Mouse (Mus musculus): ENCODE measurements around the gene Trim67.

Gene Trim67

GRCm38 (mm10) chr8:124792708-124793107 lies at the start of gene Trim67:
Trim67 (plus strand) TSS chr8:124793092.
- in situ Hi-C loops (cut with MseI, MboI), result no loop called here

GRCm38 (mm10) chr8:124746661-124747060 lies 46.2 kb upstream of the Trim67 start:
- in situ Hi-C loops (cut with MseI, MboI), result no loop called here

- in situ Hi-C loops (cut with MseI, MboI), result no loop called here
Observed at GRCm38 (mm10) chr8:124751191-124751590, 41.7 kb upstream of the Trim67 start.

GRCm38 (mm10) chr8:124751709-124752173 lies 41.2 kb upstream of the Trim67 start, which contains the start of gene Fam89a:
Fam89a (minus strand) TSS chr8:124751832.
- in situ Hi-C loops (cut with MseI, MboI), result no loop called here

DNA sequence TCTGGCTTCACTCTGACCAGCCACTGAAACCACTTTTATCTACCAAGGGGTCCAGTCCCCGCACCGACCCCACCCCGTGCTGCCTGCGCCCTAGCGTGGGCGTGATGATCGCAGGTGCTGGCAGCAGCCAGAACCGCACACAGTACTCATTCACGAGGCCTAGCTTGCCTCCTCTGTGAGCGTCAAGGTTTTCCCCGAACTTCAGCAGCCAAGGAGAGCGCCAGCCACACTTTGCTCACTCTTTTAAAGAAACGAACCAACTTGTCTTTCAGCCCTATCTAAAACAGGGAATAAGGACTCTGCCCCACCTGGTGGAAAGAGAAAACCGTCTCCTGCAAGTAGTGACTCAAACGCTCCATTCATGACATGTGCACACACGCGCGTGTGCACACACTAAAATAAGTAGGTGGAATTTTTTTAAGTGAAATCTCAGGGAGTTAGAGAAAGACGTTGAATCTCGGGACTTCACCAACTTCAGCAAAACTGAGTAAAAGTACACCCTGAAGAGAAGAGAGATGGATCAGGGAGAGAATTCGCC lies 40.5 kb upstream of the Trim67 start:
- in situ Hi-C loops (cut with MseI, MboI), result no loop called here

DNA sequence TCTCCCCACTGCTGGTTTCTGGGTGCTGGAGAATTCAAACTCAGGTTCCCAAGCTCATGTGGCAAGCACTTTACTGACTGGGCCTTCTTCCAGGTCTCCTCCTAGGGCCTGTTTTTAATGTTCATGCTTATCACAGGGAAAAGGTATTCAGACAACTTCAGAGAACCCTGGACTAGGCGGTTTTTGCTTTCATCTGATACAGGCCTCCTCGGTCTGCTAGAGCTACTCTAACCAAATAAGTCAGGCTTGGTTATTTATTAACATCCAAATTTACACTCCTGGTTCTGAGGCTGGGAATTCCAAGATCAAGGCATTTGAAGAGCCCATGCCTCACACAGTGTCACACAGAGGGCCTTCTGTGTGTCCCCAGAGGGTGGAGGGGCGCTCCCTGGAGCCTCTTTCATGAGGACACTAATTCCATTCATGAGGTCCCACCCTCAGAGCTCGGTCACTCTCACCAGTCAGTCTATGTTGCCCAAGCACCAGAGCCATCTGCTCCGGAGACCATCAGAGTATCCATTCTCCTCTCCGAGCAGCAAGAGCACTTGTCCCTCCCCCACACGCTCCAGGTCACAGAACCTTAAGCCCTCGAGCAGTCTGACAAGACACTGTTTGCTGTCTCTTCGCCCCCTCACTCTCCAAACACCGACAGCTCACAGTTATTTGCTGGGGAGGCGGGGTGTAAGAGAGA lies 38.6 kb upstream of the Trim67 start:
- in situ Hi-C loops (cut with MseI, MboI), result no loop called here

GRCm38 (mm10) chr8:124754792-124755190 lies 38.1 kb upstream of the Trim67 start:
- in situ Hi-C loops (cut with MseI, MboI), result no loop called here

- in situ Hi-C loops (cut with MseI, MboI), result no loop called here
Observed at GRCm38 (mm10) chr8:124755481-124755880, 37.4 kb upstream of the Trim67 start.

DNA sequence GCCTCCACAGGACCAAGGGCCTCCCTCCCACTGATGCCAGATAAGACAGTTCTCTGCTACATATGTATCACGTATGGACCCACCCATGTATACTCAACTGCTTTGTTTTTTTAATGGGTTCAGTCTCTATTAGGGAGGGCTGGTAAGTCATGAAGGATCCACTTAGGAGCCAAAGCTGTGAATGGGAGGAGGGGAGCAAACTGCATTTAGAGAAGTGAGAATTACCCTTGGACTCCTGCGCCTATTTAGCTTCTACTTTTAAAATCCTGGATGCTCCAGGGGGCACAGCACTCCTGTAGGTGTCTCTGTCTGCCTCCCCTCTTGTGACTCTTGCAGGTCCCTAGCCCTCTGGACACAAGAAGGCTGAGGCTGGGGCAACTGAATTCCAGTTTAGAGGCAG lies 36.7 kb upstream of the Trim67 start:
- in situ Hi-C loops (cut with MseI, MboI), result no loop called here

DNA sequence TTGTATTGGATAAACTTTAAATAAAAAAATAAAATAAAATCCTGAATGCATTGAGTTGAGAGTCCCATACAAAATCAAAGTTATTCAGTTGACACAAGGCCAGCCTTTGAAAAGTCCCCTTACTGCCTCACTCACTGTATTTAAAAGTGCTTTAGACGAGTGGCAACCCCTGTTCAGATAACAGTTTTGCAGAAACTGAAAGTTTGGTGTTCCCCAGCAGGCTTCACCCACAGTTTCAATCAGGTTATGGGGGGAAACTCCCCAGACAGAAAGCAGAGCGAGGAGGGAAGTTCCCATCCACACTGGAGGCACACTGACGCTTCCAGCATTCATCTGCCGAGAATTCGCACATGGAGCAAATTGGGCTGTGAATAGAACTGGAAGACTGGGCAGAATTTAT lies 36.3 kb upstream of the Trim67 start:
- in situ Hi-C loops (cut with MseI, MboI), result no loop called here

DNA sequence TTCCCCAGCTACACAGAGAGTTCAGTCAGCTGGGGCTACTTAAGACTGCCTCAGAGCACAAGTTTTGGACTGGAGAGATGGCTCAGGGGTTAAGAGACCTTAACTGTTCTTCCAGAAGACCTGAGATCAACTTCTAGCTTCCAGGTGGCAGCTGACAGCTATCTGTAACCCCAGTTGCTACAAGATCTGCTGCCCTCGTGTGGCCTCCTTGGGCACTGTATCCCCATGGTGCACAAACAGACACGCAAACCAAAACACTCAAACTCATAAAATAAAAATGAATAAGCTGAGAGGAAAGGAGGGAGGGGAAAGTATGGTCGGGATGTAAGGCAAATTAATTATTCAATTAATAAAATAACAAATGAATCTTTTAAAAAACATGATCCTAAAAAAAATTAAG lies 34.3 kb upstream of the Trim67 start:
- in situ Hi-C loops (cut with MseI, MboI), result no loop called here

DNA sequence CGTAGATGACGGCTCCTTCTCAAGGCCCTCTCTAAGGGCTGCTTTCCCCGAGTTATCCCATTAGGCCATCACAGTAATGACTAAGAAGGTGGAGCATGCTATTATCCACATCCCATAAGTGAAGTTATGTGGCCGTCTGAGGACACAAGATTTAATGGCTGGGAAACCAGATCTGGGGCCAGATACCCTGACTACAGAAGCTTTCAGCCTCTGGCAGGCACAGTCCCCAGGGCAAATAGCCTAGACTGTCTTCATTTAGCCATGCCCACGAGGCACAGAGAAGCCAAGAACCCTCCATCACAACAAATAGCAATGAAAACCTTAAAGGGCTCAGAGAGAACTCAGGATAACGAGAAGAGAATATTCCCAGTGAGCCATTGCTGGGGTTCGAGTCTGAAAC lies 29.8 kb upstream of the Trim67 start:
- in situ Hi-C loops (cut with MseI, MboI), result no loop called here

GRCm38 (mm10) chr8:124772389-124772788 lies 20.5 kb upstream of the Trim67 start:
- in situ Hi-C loops (cut with MseI, MboI), result no loop called here

DNA sequence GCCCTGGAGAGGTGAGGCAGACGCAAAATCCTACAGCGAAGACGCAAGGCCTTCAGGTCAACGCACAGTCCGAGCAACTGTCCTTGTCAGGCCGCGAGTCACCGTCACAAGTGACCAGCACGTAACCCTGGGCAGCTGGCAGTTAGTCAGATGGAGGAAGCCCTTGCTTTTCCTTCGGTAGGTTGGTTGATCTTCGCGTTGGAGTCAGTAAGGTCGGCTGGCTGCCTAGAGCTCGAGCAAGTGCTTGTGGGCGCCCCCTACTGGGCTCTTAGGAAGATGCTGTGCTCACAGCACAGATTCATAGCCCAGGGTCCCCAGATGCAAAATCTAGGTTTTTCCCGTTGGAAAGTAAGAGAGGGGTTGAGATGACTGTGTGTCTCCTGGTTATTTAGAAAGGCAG lies 17.2 kb upstream of the Trim67 start:
- in situ Hi-C loops (cut with MseI, MboI), result no loop called here

GRCm38 (mm10) chr8:124780236-124780635 lies 12.7 kb upstream of the Trim67 start:
- in situ Hi-C loops (cut with MseI, MboI), result no loop called here

GRCm38 (mm10) chr8:124782431-124782830 lies 10.5 kb upstream of the Trim67 start:
- in situ Hi-C loops (cut with MseI, MboI), result no loop called here

GRCm38 (mm10) chr8:124783228-124783627 lies 9.7 kb upstream of the Trim67 start:
- in situ Hi-C loops (cut with MseI, MboI), result no loop called here

DNA sequence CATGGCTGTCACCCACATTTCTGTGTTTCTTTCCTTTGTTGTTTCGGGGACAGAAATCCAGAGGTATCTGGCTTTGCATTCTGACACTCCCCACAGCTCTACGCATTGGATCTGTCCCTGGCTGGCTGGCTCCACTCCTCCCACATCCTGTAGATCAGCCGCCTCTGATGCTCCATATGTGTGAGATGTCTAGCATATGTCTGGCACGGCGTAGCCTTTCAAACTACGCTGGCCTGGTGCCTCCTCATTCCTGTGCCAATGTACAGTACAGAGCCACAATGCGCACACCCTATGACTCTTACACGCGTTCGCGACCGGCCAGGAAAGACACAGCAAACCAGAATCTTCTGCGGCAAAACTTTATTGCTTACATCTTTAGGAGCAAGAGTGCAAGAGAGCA lies 8.3 kb upstream of the Trim67 start:
- in situ Hi-C loops (cut with MseI, MboI), result no loop called here

- in situ Hi-C loops (cut with MseI, MboI), result no loop called here
Observed at GRCm38 (mm10) chr8:124790676-124791075, 2.2 kb upstream of the Trim67 start.

- in situ Hi-C loops (cut with MseI, MboI), result no loop called here
Observed at GRCm38 (mm10) chr8:124791751-124792150, 1.1 kb upstream of the Trim67 start.

GRCm38 (mm10) chr8:124792186-124792585 lies 706 bp upstream of the Trim67 start:
- in situ Hi-C loops (cut with MseI, MboI), result no loop called here

DNA sequence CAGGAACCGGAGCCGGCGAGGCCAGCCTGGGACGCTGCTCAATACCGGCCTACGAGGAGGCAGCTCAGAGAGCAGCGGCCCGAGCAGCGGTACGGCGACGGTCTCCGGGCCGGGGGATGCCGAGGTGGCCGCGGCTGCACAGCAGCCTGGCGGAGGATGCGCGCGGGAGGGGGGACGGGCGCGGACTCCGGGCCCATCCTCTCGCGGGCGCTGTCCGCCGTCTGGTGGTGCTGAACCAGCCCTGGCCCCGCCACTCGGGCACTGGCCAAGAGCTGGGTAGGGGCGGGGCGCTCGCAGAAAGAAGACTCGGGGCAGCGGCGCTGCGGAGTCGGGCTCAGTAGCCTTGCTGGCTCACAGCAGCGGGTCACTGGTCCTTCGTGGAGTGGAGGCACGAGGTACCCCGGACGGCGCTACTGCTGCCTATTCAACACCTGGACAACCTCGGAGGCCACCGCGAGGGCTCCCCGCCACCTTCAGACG lies 320 bp downstream of the Trim67 start:
- in situ Hi-C loops (cut with MseI, MboI), result no loop called here

Measured in mouse trophoblast stem cell (cell line).